In the genomic region with DNA sequence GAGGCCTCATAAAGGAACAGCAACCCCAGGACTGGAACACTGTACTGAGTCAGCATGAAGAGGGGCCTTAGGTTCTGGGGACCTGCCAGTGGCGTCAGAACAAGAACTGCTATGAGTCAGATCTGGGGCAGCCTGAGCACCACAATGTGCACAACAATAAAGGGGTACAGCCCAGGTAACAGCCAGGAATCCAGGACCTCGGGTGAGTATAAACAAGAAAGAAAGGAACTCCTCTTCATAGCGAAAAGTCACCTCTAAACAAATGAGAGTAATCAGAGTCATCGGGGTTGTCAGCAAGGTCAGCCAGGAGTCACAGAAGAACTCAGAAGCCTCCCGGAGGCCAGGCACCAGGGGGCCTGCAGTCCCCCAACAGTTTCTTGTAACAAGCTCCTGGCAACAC, we compare ENCODE assay signal across 26 mouse cellular contexts.
DNase-seq lines count a peak whose midpoint lies in the region; ATAC-seq and TF ChIP-seq lines count a peak whose summit lies in the region.
"Had no signal": no experiment of that assay in that cellular context is flagged by ENCODE, and none has a peak within 500 bp of the region (broad histone marks: within the 10 kb centered on the region; RNA-seq: fewer than 3 reads in every experiment).

No protein-coding gene starts in this region.

- H3K9ac ChIP-seq in heart, embryonic 12.5 days: no peak overlapping the region
- no peak overlapping the region for H3K9ac ChIP-seq in ES-Bruce4 (ENCODE audit: low read depth, poor library complexity, severe bottlenecking)
- H3K9ac ChIP-seq: forebrain, embryonic 12.5 days; heart, embryonic 13.5 days; limb, embryonic 13.5 days; liver, embryonic 13.5 days; lung, embryonic 14.5 days; neural tube, embryonic 15.5 days had no signal

- peak; percentile 68 for TF ChIP-seq EP300 in ES-Bruce4 (IDR thresholded peaks at IDR 0.05; ENCODE audit: insufficient read depth, low read depth, low read length)

- H3K4me3 ChIP-seq in heart, embryonic 12.5 days: no peak overlapping the region
- H3K4me3 ChIP-seq in ES-Bruce4 (ENCODE audit: low read depth, low read length): no peak overlapping the region
- H3K4me3 ChIP-seq: forebrain, embryonic 12.5 days; heart, embryonic 13.5 days; layer of hippocampus, adult 2 months; limb, embryonic 13.5 days; liver, embryonic 13.5 days; neural tube, embryonic 15.5 days had no signal

- 43% methylated on average over 5 of the region's 5 CpGs for WGBS in heart, embryonic 12.5 days

- H3K4me1 ChIP-seq in heart, embryonic 12.5 days (replicated peaks): peaks cover 32% of the 10 kb centered on the region
- H3K4me1 ChIP-seq in ES-Bruce4 (ENCODE audit: control insufficient read depth, insufficient read depth, low read length): peaks cover 5% of the 10 kb centered on the region
- H3K4me1 ChIP-seq: forebrain, embryonic 12.5 days; neural tube, embryonic 15.5 days had no signal

- H3K4me2 ChIP-seq in heart, embryonic 12.5 days: peak overlapping the region; percentile 3; the same call in 1 of the 2 replicates
- H3K4me2 ChIP-seq: forebrain, embryonic 12.5 days; heart, embryonic 13.5 days; limb, embryonic 13.5 days; liver, embryonic 13.5 days; lung, embryonic 14.5 days; neural tube, embryonic 15.5 days had no signal

- TF ChIP-seq CTCF in ES-Bruce4 (IDR thresholded peaks at IDR 0.05; ENCODE audit: low read depth, low read length): no peak

- H3K27ac ChIP-seq in heart, embryonic 12.5 days (ENCODE audit: poor library complexity, severe bottlenecking): no peak overlapping the region; the same call in 1 of the 2 replicates
- H3K27ac ChIP-seq in ES-Bruce4 (ENCODE audit: insufficient read depth, low read length): peak overlapping the region; percentile 79
- H3K27ac ChIP-seq: forebrain, embryonic 12.5 days; heart, embryonic 13.5 days; kidney, postnatal 0 days; layer of hippocampus, adult 2 months; limb, embryonic 13.5 days; liver, embryonic 13.5 days; neural tube, embryonic 15.5 days had no signal

- no peaks in the 10 kb centered on the region for H3K27me3 ChIP-seq in heart, embryonic 12.5 days (replicated peaks)
- no peaks in the 10 kb centered on the region for H3K27me3 ChIP-seq in ES-Bruce4 (ENCODE audit: control insufficient read depth, insufficient read depth, low read length, poor library complexity, severe bottlenecking)
- H3K27me3 ChIP-seq: forebrain, embryonic 12.5 days; heart, embryonic 13.5 days; limb, embryonic 13.5 days; liver, embryonic 13.5 days; neural tube, embryonic 15.5 days had no signal

- no peak for ATAC-seq in heart, embryonic 12.5 days (ENCODE audit: insufficient number of reproducible peaks, low FRiP score)
- peak; percentile 89 for ATAC-seq in activated CD4-positive, CD25-positive, alpha-beta regulatory T cell, adult 4 months
- ATAC-seq: hindbrain, embryonic 16.5 days; midbrain, embryonic 16.5 days had no signal

- no peak for DNase-seq in heart, adult 9 months (ENCODE audit: low spot score in 2 of 2)
- peak; percentile 67 for DNase-seq in CD4-positive, CD25-positive, alpha-beta regulatory T cell, adult 2 months (ENCODE audit: low read depth, low spot score)
- DNase-seq in Muller cell, postnatal 12 days (ENCODE audit: inconsistent ontology term): no peak
- DNase-seq in thymus, postnatal 10 days (ENCODE audit: low spot score in 2 of 2): no peak
- DNase-seq: cerebellum, adult 9-11 months; gastrocnemius, postnatal 14 days; heart, postnatal 4 days; kidney, adult 11 months; layer of hippocampus, postnatal 36 days; liver, embryonic 13.5 days; lung, embryonic 14.5 days; lung, postnatal 36 days; right cerebral cortex, postnatal 25 days; thymus, adult 2 months had no signal

- no peaks in the 10 kb centered on the region for H3K9me3 ChIP-seq in heart, embryonic 12.5 days (replicated peaks)
- no peaks in the 10 kb centered on the region for H3K9me3 ChIP-seq in ES-Bruce4 (replicated peaks; ENCODE audit: control insufficient read depth, insufficient read depth, low read length, poor library complexity, severe bottlenecking)
- H3K9me3 ChIP-seq: forebrain, embryonic 12.5 days; G1E; heart, embryonic 13.5 days; limb, embryonic 13.5 days; liver, embryonic 13.5 days; neural tube, embryonic 15.5 days had no signal

- TF ChIP-seq POLR2A in ES-Bruce4 (IDR thresholded peaks at IDR 0.05; ENCODE audit: insufficient read depth, low read length): no peak

- H3K36me3 ChIP-seq in heart, embryonic 12.5 days: no peaks in the 10 kb centered on the region
- H3K36me3 ChIP-seq in ES-Bruce4 (ENCODE audit: control insufficient read depth, insufficient read depth, low read length, poor library complexity, severe bottlenecking): 0 out of 2 replicates have a peak, but pooled peaks cover 2% of the 10 kb centered on the region
- H3K36me3 ChIP-seq: forebrain, embryonic 12.5 days; heart, embryonic 13.5 days; liver, embryonic 13.5 days; neural tube, embryonic 15.5 days had no signal
